Mouse (Mus musculus) gastrocnemius, postnatal 36 days (tissue): ENCODE measurements around the gene Secisbp2. TPM values are rescaled to one million over a fixed set of nuclear protein-coding genes. Genes with fewer than 3 reads are reported as not detected.
A peak's percentile ranks its signal among the peaks of the same experiment; 100 is the strongest.
"Not testable (repeated sequence)": the region's sequence is repeated elsewhere in the genome, so short reads cannot be mapped to it uniquely, and the experiment has no call there.

Experiments used
- DNase-seq, 2 experiments: peaks; one replicate each; pipeline ENCODE4 v3.0.0; 2022
- intact Hi-C: fragments of 180-260 bp; cut with DNase I; formaldehyde crosslinking; loops from one replicate; pipeline ENCODE4 v1.15.1; 2025
- long read RNA-seq, 2 experiments: library from polyadenylated mRNA; stranded (forward); transcript quantifications; one replicate each; pipeline ENCODE4 v2.0.0; 2021
- total RNA-seq, 2 experiments: library from RNA; stranded (reverse); gene quantifications; 2 replicates each; pipeline ENCODE4 v1.2.3; 2021

Secisbp2 gene
- 1 to 10 TPM; 8.4 to 8.9 TPM for total RNA-seq
- long read RNA-seq, experiment 1, partial matches to known transcripts = 2 of 10 reads
- long read RNA-seq, experiment 1, other reads (novel, unspliced or antisense) = 5 of 10 reads
- long read RNA-seq, experiment 2, partial matches to known transcripts = 1 of 9 reads
- long read RNA-seq, experiment 2, other reads (novel, unspliced or antisense) = 3 of 9 reads

DNA sequence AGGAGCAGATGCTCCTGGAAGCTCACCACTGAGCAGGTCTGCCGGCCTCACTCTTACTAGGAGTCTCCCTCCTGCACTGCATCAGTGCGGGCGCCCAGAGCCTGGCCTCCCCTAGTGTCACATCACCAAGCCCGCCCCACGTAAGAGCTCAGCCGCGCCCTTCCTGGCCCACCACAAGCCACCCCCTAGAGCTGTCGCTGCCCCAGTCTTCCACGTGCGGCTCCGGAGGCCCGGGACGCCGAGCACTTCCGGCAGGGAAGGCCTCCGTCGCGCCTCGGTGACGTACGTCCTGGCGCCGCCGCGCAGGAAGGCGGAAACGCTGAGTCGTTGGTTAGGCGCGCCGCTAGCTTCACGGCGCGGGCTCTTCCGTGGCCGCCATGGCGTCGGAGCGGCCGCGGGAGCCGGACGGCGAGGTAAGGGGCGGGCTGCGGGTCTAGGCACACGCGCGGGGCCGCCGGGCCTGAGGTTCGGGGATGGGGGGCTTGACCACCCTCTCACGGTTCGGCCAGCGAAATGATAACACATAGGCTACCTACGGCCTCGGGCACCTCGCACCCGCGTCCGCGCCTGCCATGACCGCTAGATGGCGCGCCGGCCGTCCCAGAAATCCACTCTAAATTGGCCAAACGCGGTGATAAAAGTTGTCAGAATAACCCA, at the start of gene Secisbp2:
Secisbp2 (plus strand) TSS at position 290 of the 657 bp plus-strand sequence.
- intact Hi-C loops = loop anchor here (5.0 kb wide), 1 partner anchor 166 kb away; no protein-coding TSS in a partner anchor
- peak; percentile 92 to 93 for DNase-seq

DNA sequence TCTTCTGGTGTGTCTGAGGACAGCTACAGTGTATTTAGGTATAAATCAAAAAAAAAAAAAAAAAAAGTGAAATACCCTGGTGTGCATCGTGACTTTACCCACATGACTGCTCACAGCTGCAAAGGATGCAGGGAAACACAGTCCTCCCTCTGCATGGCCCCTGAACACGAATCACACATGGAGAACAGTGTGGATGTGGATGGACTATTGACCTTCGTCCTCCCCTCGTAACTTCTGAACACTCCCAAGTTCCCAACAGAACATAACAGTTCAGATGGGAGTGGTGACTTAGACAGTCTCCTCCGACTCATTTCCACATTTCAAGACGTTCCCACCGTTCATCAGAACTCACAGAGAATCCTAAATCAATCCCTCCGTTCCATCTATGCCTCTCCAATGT, 48.7 kb upstream of the Secisbp2 start:
- intact Hi-C loops = no loop called here
- no peak for DNase-seq

DNA sequence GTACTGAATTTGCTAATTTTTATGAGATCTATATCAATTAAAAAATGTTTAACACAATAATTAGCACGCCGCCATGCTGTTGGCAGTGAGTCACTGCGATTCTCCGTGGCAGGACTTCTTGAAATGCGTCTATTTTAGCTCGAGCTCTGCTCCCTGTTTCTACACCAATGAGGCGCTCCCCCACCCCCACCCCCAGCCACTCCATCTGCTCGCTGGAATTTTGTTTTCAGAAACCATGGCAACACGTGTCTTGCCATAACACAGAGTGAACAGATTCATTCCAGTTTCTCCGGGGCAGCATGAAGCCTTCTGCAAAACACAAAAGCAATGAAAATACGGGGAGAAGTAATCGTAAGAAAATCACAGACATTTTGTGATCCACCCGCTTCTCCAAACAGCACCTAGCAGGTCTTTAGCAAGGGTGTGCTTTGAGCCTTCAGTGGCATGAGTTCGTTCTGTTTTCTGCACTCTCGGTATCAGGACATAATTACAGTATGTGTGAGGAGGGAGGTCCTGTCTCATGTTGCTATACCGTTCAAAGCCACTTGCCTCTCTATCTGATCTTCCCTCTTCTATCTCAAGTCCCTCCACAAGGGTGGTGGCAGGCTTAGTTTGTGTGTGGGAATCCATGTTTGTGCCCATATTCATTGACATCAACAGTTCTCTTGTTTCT, 48.1 kb upstream of the Secisbp2 start:
- DNase-seq = no peak
- intact Hi-C loops = no loop called here

DNA sequence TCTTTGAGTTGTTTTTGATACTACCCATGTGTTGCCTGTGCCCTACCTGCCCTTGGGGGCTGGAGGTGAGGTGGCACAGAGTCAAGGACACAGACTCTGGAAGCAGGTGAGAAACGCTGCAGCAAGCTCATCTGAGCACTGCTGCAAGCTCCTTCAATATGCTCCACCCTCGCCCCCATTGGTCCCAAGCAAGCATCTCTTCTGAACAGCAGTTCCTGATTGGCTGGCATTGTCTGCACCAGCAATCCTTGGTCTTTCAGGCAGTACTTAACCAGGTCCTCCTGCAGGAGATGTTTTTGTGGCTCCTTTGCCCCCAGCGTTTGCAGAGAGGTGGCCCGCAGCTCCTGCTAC, 47.6 kb upstream of the Secisbp2 start:
- no peak for DNase-seq
- intact Hi-C loops = no loop called here

DNA sequence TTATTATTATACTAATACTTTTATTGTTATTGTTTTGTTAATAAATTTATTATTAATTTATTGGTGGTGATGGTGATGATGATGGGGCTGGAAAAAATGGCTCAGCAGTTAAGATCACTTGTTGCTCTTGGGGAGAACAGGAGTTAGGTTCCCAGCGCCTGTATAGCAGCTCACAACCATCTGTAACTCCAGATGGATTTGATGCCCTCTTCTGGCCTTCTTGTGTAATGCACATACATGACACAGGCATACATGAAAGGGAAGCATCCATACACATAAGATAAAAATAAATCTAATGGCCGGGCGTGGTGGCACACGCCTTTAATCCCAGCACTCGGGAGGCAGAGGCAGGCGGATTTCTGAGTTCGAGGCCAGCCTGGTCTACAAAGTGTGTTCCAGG, 42.3 kb upstream of the Secisbp2 start:
- no peak for DNase-seq
- intact Hi-C loops = no loop called here

DNA sequence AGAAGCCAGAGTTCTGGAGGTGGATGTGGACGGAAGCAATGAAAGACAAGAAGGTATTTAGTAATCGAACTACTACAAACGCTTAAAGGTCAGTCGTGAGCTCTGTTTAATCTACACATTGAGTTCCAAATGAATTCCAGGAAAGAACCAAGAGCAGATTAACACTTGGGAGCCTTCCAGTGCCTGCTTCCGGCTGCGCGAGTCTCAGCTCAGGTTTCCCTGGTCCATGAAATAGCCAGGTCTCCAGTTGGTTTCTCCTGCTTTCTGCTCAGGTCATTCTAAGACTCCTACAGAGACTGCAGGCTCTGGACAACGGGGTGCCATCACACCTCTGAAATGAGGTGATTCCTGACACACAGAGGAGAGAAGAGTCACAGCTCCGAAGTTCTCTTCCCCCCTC, 40.4 kb upstream of the Secisbp2 start:
- intact Hi-C loops = loop anchor here (10.0 kb wide), 1 partner anchor 176 kb away; no protein-coding TSS in a partner anchor
- no peak for DNase-seq

DNA sequence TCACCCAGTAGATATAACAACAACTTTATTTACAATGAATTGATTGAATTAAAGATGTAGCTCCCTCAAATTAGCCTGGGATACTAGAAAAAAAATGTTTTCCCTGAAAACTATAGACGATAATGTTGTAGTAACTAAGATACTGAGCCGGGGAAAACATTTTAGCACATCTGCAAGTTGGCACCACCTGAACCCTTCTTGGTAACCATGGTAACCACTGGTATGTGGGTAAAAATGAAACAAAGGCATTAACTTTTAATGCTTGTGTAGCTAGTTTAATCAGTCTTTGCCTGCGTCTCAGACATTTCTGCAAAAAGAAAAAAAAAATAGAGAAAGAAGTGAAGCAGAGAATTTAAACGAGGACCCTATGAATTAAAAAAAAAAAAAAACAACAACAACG, 40.0 kb upstream of the Secisbp2 start:
- DNase-seq = no peak
- intact Hi-C loops = loop anchor here (10.0 kb wide), 1 partner anchor 177 kb away; no protein-coding TSS in a partner anchor

DNA sequence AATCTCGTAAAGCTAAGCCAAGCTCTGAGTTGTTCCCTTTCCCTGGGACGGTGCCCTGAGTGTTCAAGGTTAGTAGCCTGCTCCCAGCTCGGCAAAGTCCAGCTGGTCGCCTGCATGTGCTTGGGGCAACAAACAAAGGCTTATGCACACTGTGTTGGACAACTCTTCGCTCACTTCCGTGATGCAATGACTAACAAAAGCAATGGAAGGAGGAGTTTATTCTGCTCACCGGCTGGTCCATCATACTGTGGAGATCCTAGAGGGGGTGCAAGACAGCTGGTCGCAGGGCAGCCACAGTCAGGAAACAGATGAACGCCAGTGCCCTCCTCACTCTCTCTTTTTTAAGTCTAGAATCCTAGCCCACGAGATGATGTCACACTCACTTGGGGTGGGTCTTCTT, 35.7 kb upstream of the Secisbp2 start:
- no peak for DNase-seq
- intact Hi-C loops = loop anchor here (5.0 to 10.0 kb wide), 2 partner anchors 181 to 669 kb away; no protein-coding TSS in a partner anchor

DNA sequence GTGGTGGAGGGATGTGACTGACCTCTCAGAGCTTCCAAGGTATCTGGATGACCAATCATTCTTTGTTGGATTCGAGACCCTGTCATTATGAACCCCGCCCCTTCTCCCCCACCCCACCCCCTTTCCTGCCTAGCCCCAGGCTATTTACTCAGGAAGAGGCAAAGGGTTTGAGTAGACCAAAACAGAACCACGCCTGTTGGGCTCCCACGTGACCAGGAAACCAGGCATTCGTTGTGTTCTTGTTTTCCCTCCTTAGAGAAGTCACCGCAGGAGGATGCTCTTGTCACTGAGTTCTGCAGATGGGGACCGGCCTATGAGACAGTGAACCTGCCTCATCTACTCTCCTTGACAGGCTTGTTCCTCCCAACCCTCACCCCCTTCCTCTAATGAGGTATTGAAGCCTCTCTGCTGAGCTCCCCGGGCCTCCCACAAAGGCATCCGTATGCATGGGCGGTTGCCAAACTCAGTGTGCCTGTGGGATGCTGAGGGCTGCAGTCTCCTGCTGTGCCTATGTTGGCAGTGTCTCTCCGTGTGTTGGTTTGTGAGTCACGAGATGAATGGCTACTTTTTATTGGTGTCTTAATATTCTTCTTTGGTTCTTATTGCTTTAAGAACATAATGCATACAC, 35.0 kb upstream of the Secisbp2 start:
- DNase-seq = no peak
- intact Hi-C loops = loop anchor here (5.0 to 10.0 kb wide), 2 partner anchors 182 to 669 kb away; no protein-coding TSS in a partner anchor

DNA sequence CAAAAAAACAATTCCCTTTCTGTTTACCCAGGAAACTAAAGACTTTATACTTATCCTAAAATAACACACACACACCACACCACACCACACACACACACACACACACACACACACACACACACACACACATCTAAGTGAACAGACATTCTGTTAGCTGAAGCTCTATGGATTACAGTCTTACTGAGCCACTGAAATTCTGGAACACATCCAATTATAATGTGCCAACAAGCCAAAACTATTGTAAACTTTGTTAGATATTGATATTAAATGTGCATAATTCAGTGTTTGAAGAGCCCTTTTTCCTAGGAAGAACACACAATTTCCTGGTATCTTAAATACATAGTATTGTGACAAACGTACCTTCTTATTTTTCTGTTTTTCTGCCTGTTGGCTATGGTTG, 34.2 kb upstream of the Secisbp2 start:
- intact Hi-C loops = loop anchor here (5.0 to 10.0 kb wide), 2 partner anchors 183 to 670 kb away; no protein-coding TSS in a partner anchor
- no peak for DNase-seq

DNA sequence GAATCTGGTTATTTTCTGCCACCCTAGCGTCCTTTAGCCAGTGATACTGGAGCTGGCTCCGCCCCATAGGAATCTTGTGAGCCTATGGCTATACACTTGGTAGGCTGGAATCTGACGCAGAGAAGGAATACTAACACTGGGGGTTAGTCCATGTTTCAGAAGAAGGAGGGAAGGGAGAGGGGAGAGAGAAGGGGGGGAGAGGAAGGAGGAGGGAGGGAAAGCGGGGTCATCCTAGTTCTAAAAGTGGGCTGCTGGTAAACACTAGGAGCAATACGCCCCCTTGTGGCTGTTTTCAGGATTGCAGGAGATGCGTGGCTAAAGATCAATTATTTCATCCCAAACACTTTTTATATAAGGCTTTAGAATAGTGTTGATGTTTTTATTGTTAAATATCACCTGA, 33.6 kb upstream of the Secisbp2 start:
- intact Hi-C loops = loop anchor here (5.0 to 10.0 kb wide), 2 partner anchors 183 to 671 kb away; no protein-coding TSS in a partner anchor
- peak in 1 of 2 experiments; percentile 31 for DNase-seq

DNA sequence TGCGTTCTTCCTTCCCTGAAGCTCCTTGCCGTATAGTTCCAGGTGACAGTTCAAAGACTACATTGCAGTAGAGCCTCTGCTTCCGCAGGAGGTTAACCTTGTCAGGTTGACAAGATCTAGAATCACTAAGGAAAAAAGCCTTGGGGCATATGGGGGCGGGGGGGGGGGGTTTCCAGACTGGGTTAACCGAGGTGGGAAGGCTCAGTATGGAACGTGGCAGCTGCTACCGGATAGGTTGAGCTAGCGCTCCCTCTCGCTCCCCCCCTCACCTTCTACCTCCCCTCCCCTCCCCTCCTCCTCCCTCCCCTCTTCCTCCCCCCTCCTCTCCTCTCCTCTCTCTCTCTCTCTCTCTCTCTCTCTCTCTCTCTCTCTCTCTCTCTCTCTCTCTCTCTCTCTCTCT, 32.9 kb upstream of the Secisbp2 start:
- intact Hi-C loops = loop anchor here (5.0 to 10.0 kb wide), 2 partner anchors 184 to 671 kb away; no protein-coding TSS in a partner anchor
- DNase-seq = no peak

DNA sequence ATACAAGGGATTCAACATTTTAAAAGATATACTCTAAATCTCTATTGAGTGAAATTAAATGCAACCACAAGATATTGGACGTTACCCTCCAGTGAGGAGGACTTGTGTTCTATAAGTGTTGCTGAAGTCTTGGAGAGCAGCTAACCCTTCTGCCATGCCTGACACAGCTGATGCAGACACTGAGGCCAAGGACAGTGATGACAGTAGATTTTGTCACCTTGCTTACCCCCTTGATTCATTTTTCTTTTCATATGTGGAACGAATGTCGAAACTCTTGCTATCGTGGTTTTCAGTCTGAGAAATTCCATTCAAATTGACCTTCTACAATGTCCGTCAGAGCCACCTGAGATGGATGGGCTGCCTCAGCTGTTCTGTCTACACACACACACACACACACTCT, 28.9 kb upstream of the Secisbp2 start:
- intact Hi-C loops = no loop called here
- DNase-seq = no peak

DNA sequence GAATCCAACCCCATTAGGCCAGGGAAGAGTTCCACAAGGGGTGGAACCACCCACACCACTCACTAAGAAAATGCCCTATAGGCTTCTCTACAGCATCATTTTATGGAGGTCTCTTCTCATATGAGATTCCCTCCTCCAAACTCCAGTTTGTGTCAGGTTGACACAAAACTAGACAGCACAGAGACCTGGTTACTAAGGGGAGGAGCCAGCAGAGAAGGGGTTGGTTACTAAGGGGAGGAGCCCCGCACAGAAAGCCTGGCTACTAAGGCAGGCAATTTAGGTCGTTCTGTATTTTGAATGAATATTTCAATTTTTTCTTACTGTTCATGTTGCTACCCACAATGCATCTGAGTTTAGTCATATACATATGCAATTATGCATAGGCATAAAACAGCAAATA, 27.8 kb upstream of the Secisbp2 start:
- no peak for DNase-seq

DNA sequence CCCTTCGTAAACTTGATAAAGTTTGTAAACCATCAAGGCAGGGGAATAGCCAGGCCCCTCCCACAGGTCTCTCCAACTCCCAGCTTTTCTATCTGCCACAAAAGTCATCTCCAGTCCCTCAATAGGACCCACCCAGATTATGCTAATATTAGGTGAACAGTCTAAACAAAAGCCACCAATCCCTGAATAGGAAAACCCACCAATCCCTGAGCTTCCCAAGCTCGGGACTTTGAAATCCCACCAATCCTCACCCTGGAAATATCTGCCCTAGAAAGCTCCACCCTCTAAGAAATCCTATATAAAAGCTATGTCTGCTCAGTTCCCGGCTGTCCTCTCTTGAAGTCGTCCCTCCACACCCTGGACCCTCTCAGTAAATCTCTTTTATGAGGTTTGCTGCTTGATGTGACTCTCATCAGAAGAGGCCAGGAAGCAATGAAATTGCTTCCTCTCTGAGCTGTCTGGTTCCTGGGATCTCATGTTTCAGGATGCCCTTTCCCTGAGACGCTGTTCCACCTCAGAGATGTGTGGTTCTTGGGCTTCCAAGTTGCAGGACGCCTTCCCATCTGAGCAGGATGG, 23.1 kb upstream of the Secisbp2 start:
- no peak for DNase-seq
- intact Hi-C loops = no loop called here

More for the DNA sequence above, 27.8 kb upstream of the Secisbp2 start:
- intact Hi-C loops = no loop called here

DNA sequence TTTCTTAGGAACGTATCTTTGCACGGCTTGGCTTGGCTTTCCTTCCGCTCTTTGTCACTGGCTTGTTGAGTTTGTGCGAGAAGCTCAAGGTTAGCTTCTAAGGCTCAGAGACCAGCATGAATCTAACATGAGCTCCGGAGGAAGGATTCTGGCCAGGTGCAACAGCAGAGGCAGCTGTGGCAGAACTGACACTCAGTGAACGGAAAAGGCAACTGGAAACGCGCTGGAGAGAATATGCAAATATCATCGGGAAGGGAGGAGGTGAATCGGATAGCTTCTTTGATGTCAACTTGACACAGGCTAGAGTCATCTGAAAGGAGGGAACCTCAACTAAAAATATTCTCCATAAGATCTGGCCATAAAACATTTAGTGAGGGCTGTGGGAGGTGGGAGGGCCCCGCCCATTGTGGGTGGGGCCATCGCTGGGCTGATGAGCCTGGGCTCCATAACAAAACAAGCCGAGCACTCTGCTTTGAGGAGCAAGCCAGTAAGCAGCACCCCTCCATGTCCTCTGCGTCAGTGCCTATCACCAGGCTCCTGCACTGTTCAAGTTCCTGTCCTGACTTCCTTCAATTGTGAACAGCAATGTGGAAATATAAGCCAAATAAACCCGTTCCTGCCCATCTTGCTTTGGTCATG, 20.0 kb upstream of the Secisbp2 start:
- no peak for DNase-seq
- intact Hi-C loops = no loop called here

DNA sequence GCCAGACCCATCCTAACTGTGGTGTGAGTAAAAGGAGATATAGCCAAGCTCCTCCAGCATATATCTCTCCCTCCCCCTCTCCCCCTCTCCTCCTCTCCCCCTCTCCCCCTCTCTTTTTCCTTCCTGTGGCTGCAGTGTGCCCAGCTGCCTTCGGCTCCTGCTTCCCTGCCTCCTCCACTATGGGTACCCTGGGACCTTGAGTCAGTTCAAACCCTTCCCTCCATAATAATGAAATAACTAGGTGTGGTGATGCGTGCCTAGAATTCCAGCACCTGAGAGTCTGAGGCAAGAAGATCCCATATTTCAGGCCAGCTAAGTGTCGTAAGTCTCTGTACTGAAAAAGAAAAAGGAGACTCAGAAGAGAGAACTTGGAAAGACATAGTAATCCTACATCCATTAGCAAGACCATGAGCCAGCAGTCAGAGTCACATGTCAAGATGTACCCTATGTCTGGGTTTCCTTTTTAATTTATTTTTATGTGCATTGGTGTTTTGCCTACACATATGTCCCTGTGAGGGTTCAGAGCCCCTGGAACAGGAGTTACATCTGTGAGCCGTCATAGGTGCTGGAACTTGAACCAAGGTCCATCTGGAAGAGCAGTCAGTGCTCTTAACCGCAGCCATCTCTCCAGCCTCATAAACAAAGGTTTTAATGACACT, 18.8 kb upstream of the Secisbp2 start:
- intact Hi-C loops = no loop called here
- no peak for DNase-seq

DNA sequence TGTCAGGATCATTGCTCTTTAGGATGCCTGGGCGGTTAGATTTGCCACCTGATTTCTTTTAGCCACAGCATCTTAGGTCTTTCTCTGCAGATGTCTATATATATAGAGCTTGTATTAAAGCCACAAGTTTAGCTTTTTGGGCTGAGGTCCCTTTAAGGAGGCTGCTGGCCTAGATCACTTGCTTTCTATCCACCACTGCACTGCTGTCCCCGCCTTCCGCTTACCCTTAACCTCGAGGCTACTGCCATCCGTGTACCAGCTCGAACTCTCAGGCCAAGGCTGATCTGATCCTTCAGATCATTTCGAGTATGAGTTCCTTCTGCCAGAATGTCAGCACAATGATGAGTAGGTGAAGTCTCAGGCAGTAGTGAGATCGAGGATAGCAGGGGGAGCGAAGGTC, 16.1 kb upstream of the Secisbp2 start:
- DNase-seq, intact Hi-C loops: not testable (repeated sequence)

DNA sequence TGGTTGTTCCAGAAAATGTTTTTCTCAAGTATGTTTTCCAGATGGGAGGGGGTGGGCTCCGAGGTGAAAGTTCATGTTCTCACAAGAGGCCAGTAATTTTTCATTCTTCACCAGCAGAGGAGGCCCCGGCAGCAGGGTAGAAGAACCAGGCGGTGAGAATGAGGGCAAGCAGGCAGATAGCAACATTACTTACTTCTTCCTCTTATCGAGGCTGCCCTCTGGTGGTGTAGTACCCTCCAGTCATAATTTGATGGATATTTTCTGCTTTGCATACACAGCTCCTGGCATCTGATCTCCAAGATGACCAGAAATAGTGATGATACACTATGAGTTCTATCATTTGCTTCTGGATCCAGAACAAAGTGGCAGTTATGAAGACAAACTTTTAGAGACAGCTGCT, 12.5 kb upstream of the Secisbp2 start:
- no peak for DNase-seq

DNA sequence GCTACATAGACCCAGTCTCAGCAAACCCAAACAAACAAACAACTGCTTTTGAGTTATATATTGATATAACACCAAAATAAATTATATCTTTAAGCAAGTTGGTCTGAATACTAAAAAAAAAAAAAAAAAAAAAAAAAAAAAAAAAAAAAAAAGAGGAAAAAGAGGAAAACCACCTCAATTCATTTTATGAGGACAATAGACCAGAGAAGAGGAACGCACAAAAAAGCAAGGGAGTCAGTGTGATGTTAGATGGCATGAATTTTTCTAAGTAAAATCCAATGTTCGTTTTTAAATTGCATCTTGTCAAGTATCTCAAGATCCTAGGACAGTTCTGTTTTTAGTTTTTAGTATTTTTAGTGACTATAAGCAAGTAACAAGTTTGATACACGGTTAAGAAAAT, 10.1 kb upstream of the Secisbp2 start:
- intact Hi-C loops = no loop called here
- no peak for DNase-seq

More for the DNA sequence above, 12.5 kb upstream of the Secisbp2 start:
- intact Hi-C loops = no loop called here
